Mouse (Mus musculus) heart, adult 2 months (tissue): ENCODE measurements around the gene Lrsam1.

Experiments used
- CTCF ChIP-seq: fragments of 200-600 bp; IDR thresholded peaks from 2 replicates; pipeline ENCODE4 v1.8.1; 2022; ENCODE audit warnings: antibody characterized with exemption, mild to moderate bottlenecking, moderate library complexity
- EP300 ChIP-seq: fragments of 200-500 bp; IDR thresholded peaks from 2 replicates; pipeline ENCODE4 v1.6.1; 2011; ENCODE audit warnings: low read depth, low read length, control low read depth; ENCODE audit not compliant: insufficient read depth
- POLR2A ChIP-seq: fragments of 200-500 bp; IDR thresholded peaks from 2 replicates; pipeline ENCODE4 v1.6.1; 2011; ENCODE audit warnings: mild to moderate bottlenecking, low read depth, low read length, control low read depth; ENCODE audit not compliant: insufficient read depth

DNA sequence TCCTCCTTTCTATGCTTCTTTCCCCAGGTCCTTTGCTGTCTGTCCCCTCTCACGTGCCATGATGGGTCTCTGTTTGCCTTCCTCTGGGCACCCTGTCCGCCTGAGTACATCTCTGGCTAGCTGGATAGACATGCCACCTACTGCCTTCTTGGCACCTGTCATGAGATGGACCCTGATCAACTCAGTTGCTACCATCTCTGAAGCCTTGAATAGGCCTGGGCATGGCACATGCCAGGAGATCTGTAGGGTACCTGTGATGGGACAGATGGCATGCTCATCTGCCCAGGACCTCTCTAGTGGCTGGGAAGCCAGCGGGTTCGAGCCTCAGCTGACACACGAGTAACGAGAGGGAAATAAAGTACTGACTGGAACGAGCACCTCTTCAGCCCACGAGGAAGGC is 12.8 kb upstream of the Lrsam1 start:
- TF ChIP-seq POLR2A (no peak), CTCF (no peak), EP300 (no peak)
